Mouse (Mus musculus) heart, adult 2 months (tissue): ENCODE measurements around the gene Pcolce2. TPM values are rescaled to one million over a fixed set of nuclear protein-coding genes. Genes with fewer than 3 reads are reported as not detected.
A peak's percentile ranks its signal among the peaks of the same experiment; 100 is the strongest.

Source experiments
- DNase-seq, 2 experiments: peaks; one replicate each; pipeline ENCODE4 v3.0.0; 2021
- H3K27ac ChIP-seq: fragments of 200-600 bp; 2 replicates; pipeline ENCODE4 v1.8.1; 2022
- H3K27me3 ChIP-seq: fragments of 200-500 bp; 2 replicates; pipeline ENCODE4 v1.6.1; 2012; ENCODE audit warnings: mild to moderate bottlenecking, low read length, inconsistent platforms, mixed read lengths; ENCODE audit not compliant: control insufficient read depth, insufficient read depth
- H3K36me3 ChIP-seq: fragments of 200-500 bp; 2 replicates; pipeline ENCODE4 v1.6.1; 2012; ENCODE audit warnings: low read length, inconsistent platforms; ENCODE audit not compliant: control insufficient read depth, insufficient read depth
- H3K4me1 ChIP-seq: fragments of 200-500 bp; 2 replicates; pipeline ENCODE4 v1.6.1; 2011; ENCODE audit warnings: low read length; ENCODE audit not compliant: control insufficient read depth, insufficient read depth
- H3K4me3 ChIP-seq: fragments of 200-600 bp; 2 replicates; pipeline ENCODE4 v1.8.1; 2022
- H3K79me2 ChIP-seq: fragments of 200-500 bp; replicated peaks from 2 replicates; pipeline ENCODE4 v1.6.1; 2012; ENCODE audit warnings: mild to moderate bottlenecking, inconsistent platforms, low read length, moderate library complexity, mixed read lengths; ENCODE audit not compliant: control insufficient read depth, insufficient read depth
- H3K9ac ChIP-seq: fragments of 200-500 bp; 2 replicates; pipeline ENCODE4 v1.6.1; 2012; ENCODE audit warnings: low read depth, mild to moderate bottlenecking, control low read depth, inconsistent platforms, low read length, mixed read lengths
- CTCF ChIP-seq: fragments of 200-600 bp; IDR thresholded peaks from 2 replicates; pipeline ENCODE4 v1.8.1; 2022; ENCODE audit warnings: antibody characterized with exemption, mild to moderate bottlenecking, moderate library complexity
- EP300 ChIP-seq: fragments of 200-500 bp; IDR thresholded peaks from 2 replicates; pipeline ENCODE4 v1.6.1; 2011; ENCODE audit warnings: low read depth, low read length, control low read depth; ENCODE audit not compliant: insufficient read depth
- POLR2A ChIP-seq: fragments of 200-500 bp; IDR thresholded peaks from 2 replicates; pipeline ENCODE4 v1.6.1; 2011; ENCODE audit warnings: mild to moderate bottlenecking, low read depth, low read length, control low read depth; ENCODE audit not compliant: insufficient read depth
- WGBS: fragments of 180-500 bp; shearing (Covaris S2); methylation state at CpG from one replicate; pipeline ENCODE4 v1.1.7; 2018; 5-methylcytosine and 5-hydroxymethylcytosine counted together
- intact Hi-C: fragments of 180-260 bp; cut with DNase I; formaldehyde crosslinking; loops from one replicate; pipeline ENCODE4 v1.15.1; 2025
- long read RNA-seq: library from polyadenylated mRNA; stranded (forward); transcript quantifications from one replicate; pipeline ENCODE4 v2.0.0, GENCODE M21; 2021
- polyA plus RNA-seq: library from polyadenylated mRNA; depleted of rRNA; stranded (reverse); fragments of >200 nt; gene quantifications from 2 replicates; pipeline ENCODE4 v1.2.3, GENCODE M21; 2012; rRNA removed
- total RNA-seq, 2 experiments: library from RNA; stranded (reverse); gene quantifications; 2 replicates each; pipeline ENCODE4 v1.2.3; 2021

Gene Pcolce2
- total RNA-seq (10 to 100 TPM; 27.8 to 28.7 TPM), polyA plus RNA-seq (3.0 and 3.9 TPM in 2 replicates)
- long read RNA-seq, full-length matches to known transcripts = 32 of 34 reads
- long read RNA-seq, partial matches to known transcripts = 1 of 34 reads
- long read RNA-seq, other reads (novel, unspliced or antisense) = 1 of 34 reads

DNA sequence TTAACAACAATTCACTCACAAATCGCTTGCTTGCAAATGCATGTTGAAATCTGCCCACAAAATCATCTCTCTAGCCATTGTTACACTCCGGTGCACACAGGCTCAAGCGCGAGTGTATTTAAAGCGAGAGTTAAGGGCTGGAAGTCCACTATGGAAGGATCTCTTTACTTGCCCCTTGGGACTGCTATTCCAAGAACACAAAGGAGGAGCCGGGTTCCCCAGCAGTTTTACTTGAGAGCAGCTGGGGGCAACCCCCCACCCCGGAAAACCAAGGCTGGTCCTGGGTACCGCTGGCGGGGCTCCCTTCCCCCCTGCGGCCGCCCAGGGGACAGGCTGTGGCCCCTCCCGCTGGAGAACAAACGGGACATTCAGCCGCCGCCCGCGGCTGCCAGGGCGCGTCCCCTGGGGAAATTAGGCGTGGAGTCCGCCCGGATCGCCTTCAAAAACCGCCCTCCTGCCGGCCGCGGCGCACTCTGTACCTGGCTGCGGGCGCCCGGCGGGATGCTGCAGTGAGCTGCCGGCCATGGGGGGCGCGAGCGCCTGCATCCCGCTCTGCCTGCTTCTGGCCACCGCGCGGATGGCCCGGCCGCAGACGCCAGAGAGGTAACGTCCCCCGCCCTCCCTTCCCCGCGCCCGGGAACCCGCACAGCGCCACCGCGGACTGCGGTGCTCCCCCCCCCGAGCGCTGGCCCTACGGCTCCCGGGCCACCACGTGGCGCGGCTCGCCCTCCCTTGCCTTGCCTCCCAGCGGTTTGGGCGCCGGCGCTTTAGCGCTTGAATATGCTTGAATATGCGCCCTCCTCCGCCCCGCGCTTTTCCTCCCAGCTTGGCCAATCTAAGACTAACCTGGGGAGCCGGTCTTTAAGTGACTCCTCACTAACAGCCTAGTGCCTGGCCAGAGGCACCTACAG, at the start of gene Pcolce2:
TSS of gene Pcolce2 (plus strand) at position 331 of the 911 bp plus-strand sequence.
- peak; percentile 43 for TF ChIP-seq CTCF
- no peak for TF ChIP-seq EP300
- Histone ChIP-seq H3K36me3 (no peaks in the 10 kb centered on the region), H3K27me3 (no peaks in the 10 kb centered on the region), H3K27ac (peak within 1 kb of the TSS; percentile 84), H3K4me3 (peak within 1 kb of the TSS; percentile 66), H3K9ac (peak within 1 kb of the TSS; percentile 83), H3K4me1 (no peaks in the 10 kb centered on the region), H3K79me2 (no peaks in the 10 kb centered on the region)
- intact Hi-C loops = loop anchor here (5.0 kb wide), 1 partner anchor 40 kb away; no protein-coding TSS in a partner anchor
- WGBS = under 1% methylated on average over 71 of the region's 71 CpGs
- DNase-seq = peak; percentile 73 to 74

GRCm38 (mm10) chr9:95588070-95588469, 49.3 kb upstream of the Pcolce2 start:
- intact Hi-C loops = no loop called here
- Histone ChIP-seq H3K27me3 (0 out of 2 replicates have a peak, but pooled peaks cover 1% of the 10 kb centered on the region), H3K27ac (no peak overlapping the region), H3K4me3 (no peak overlapping the region), H3K4me1 (no peaks in the 10 kb centered on the region), H3K9ac (no peak overlapping the region), H3K79me2 (no peaks in the 10 kb centered on the region), H3K36me3 (no peaks in the 10 kb centered on the region)
- no peak for DNase-seq
- TF ChIP-seq EP300 = no peak
- TF ChIP-seq POLR2A = no peak
- no peak for TF ChIP-seq CTCF
- WGBS = 88% methylated on average over 7 of the region's 7 CpGs

- Histone ChIP-seq H3K36me3 (no peaks in the 10 kb centered on the region), H3K27me3 (no peaks in the 10 kb centered on the region), H3K79me2 (no peaks in the 10 kb centered on the region), H3K9ac (no peak overlapping the region), H3K4me3 (no peak overlapping the region), H3K27ac (no peak overlapping the region), H3K4me1 (no peaks in the 10 kb centered on the region)
- intact Hi-C loops = no loop called here
- DNase-seq = no peak
- WGBS = 75% methylated on average over 4 of the region's 4 CpGs
- TF ChIP-seq EP300 = no peak
- no peak for TF ChIP-seq POLR2A
- TF ChIP-seq CTCF = no peak
These were observed 43.1 kb upstream of the Pcolce2 start for GRCm38 (mm10) chr9:95594291-95594690.

GRCm38 (mm10) chr9:95597466-95598178, 39.8 kb upstream of the Pcolce2 start:
- Histone ChIP-seq H3K27ac (no peak overlapping the region), H3K4me3 (0 out of 2 replicates have a peak overlapping the region, but pooled peaks have one; percentile 6), H3K36me3 (no peaks in the 10 kb centered on the region), H3K79me2 (no peaks in the 10 kb centered on the region), H3K27me3 (no peaks in the 10 kb centered on the region), H3K4me1 (no peaks in the 10 kb centered on the region), H3K9ac (no peak overlapping the region)
- intact Hi-C loops = loop anchor here (5.0 kb wide), 1 partner anchor 50 kb away; no protein-coding TSS in a partner anchor
- TF ChIP-seq CTCF = no peak
- DNase-seq = no peak
- WGBS = 54% methylated on average over 13 of the region's 13 CpGs

- no peak overlapping the region for H3K27ac ChIP-seq
- H3K9ac ChIP-seq = peak overlapping the region; percentile 19; the same call in 1 of the 2 replicates
- H3K4me3 ChIP-seq = peak overlapping the region; percentile 6; the same call in 1 of the 2 replicates
- 44% methylated on average over 19 of the region's 19 CpGs for WGBS
- no peak for TF ChIP-seq CTCF
- no peak for TF ChIP-seq EP300
- TF ChIP-seq POLR2A = no peak
- H3K36me3 ChIP-seq = no peaks in the 10 kb centered on the region
- intact Hi-C loops = loop anchor here (5.0 kb wide), 1 partner anchor 51 kb away; no protein-coding TSS in a partner anchor
- H3K4me1 ChIP-seq = no peaks in the 10 kb centered on the region; the same call in 1 of the 2 replicates
- no peaks in the 10 kb centered on the region for H3K27me3 ChIP-seq
- H3K79me2 ChIP-seq = no peaks in the 10 kb centered on the region
- DNase-seq = no peak
These were observed 39.2 kb upstream of the Pcolce2 start for GRCm38 (mm10) chr9:95598179-95598721.
